Mouse (Mus musculus) bone marrow macrophage, adult 2 months (primary cell): ENCODE data around the gene Gm20708. TPM values are rescaled to one million over a fixed set of nuclear protein-coding genes. Genes with fewer than 3 reads are reported as not detected.
A peak's percentile ranks its signal among the peaks of the same experiment; 100 is the strongest.

Experiments
- H3K27ac ChIP-seq: 2 replicates; pipeline ENCODE4 v1.5.1; 2012; ENCODE audit warnings: low read depth, low read length; ENCODE audit not compliant: insufficient read depth
- H3K4me1 ChIP-seq: 2 replicates; pipeline ENCODE4 v1.6.1; 2012; ENCODE audit warnings: low read length; ENCODE audit not compliant: control insufficient read depth, insufficient read depth
- H3K4me3 ChIP-seq: 2 replicates; pipeline ENCODE4 v1.5.1; 2012; ENCODE audit warnings: mild to moderate bottlenecking, low read length, moderate library complexity; ENCODE audit not compliant: insufficient read depth
- CTCF ChIP-seq: IDR thresholded peaks from 2 replicates; pipeline ENCODE4 v1.5.1; 2012; ENCODE audit warnings: low read depth, mild to moderate bottlenecking, low read length, moderate library complexity
- POLR2A ChIP-seq: IDR thresholded peaks from 2 replicates; pipeline ENCODE4 v1.6.1; 2012; ENCODE audit warnings: mild to moderate bottlenecking, low read depth, low read length, borderline replicate concordance
- polyA plus RNA-seq: library from polyadenylated mRNA; stranded (reverse); fragments of >200 nt; gene quantifications from 2 replicates; pipeline ENCODE4 v1.2.4, GENCODE M21; 2012; ENCODE audit not compliant: missing spikeins, insufficient read depth, insufficient read length

The Gm20708 gene
- polyA plus RNA-seq, 1 experiment, result 4.0 TPM

DNA sequence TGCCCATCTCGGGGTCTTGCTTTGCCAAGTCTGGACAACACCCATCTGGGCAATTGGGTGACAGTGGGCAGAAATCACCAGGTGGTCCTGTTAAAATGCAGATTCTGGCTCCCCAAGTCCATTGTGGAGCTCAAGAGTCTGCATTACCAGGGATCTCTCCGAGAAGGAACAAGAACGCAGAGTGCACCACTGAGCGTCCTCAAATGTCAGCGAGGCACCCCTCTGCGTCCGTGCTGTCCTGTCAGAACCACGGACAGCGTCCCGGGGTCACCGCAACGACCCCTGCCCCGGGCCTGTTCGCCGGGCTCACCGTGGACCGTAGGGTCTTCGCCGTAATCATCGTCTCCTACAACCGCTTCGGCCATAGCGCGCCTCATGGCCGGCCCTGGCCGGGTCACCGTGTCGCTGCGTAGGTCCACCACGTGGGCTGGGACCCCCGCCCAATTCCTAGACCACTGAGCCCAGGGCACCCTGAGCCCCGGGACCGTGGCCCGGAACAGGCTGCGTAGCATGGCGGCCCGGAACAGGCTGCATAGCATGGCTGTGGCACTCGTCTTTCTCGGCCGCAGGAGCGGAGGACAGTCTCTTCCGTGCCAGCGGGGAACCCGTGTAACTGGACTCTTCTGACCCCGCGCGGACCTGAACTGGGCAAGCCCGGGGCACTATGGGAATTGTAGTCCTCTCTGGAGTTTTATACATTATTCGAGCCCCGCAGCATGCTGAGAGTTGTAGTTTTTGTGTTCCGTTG is 63.6 kb downstream of the Gm20708 start, which contains the start of gene Tha1:
Tha1 (minus strand) TSS at position 621 of the 748 bp plus-strand sequence.
- no peak for TF ChIP-seq POLR2A
- TF ChIP-seq CTCF, result no peak
- peaks cover 22% of the 10 kb centered on the region for H3K4me1 ChIP-seq
- H3K27ac ChIP-seq, result peak within 1 kb of the TSS; percentile 50
- peak within 1 kb of the TSS; percentile 92 for H3K4me3 ChIP-seq

DNA sequence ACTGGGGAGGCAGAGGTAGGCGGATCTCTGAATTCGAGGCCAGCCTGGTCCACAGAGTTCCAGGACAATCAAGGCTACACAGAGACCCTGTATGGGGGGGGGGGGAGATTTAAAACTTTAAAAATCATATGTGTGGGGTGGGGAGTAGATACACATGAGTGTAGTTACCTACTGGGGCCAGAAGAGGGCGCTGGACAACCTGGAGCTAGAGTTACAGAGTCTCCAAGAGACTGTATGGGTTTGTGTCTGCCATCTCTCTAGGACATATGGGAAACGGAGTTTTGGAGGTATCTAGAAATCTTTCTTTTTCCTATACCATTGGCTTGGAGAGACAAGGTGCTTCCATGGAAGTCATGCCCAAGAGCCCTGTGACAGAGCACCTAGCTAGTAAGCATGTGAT is 65.0 kb downstream of the Gm20708 start:
- peaks cover 35% of the 10 kb centered on the region for H3K4me1 ChIP-seq
- TF ChIP-seq POLR2A (no peak), CTCF (peak; percentile 25; the same call in 1 of the 2 replicates)
- H3K27ac ChIP-seq, result no peak overlapping the region
- H3K4me3 ChIP-seq, result no peak overlapping the region

DNA sequence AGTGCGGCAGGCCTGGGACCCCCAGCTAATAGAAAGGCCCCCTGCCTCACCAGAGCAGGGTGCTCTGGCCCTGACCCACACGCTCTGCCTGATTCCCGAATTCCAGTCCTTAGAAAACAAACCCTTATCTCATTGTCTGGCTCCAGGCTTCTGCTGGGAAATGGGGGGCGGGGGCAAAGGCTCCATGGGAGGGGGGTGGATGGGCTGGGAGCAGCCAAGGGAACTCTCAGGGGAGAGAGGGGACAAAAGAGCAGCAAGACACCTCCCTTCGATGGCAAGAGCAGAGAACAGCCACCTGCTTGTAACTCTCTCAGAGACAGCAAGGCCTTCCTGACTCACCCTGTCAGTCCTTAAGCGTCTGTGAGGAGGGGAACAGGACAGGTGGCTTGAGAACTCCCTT is 66.2 kb downstream of the Gm20708 start:
- H3K4me1 ChIP-seq, result peaks cover 47% of the 10 kb centered on the region
- no peak for TF ChIP-seq POLR2A
- TF ChIP-seq CTCF, result no peak
- H3K4me3 ChIP-seq, result no peak overlapping the region
- no peak overlapping the region for H3K27ac ChIP-seq

DNA sequence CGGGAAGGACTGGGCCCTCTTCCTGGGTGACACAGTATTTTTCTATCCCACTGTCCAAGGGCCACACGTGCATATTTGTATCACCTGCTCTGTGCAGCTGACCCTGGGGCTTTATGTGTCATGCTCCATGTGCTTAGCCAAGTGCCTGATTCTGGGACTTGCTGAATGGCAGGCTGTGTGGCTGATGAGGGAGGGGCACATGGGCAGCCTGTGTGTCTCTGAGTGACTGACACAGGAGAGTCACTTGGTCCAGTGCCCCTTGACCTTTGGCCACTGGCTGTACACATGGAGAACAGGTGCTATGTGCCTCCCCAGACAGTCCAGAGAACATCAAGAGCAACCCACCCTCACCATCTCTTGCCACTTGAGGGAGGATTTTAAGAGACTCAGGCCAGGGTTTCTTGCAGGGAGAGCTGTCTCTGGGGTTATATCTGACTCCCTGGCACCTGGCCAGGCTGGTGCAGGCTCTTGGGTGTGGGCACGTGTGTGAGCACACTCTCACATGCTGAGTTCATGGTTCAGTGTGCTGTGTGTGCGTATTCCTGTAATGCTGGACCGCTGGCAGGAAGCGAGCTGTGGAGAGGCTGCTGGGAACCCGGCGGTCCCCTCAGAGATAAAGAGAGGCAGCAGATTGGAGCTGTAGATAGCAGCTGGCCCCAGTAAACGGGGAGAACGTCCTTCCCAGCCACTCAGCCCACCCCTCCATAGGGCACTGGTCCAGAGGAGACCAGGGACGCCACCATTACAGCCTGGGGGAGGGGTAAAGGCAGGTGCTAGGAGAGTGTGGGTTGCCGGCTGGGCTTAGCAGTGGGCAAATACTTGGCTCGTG is 68.7 kb downstream of the Gm20708 start:
- peak overlapping the region; percentile 26; the same call in 1 of the 2 replicates for H3K4me3 ChIP-seq
- TF ChIP-seq CTCF (no peak), POLR2A (no peak)
- H3K4me1 ChIP-seq, result peaks cover 62% of the 10 kb centered on the region
- peak overlapping the region; percentile 99 for H3K27ac ChIP-seq

DNA sequence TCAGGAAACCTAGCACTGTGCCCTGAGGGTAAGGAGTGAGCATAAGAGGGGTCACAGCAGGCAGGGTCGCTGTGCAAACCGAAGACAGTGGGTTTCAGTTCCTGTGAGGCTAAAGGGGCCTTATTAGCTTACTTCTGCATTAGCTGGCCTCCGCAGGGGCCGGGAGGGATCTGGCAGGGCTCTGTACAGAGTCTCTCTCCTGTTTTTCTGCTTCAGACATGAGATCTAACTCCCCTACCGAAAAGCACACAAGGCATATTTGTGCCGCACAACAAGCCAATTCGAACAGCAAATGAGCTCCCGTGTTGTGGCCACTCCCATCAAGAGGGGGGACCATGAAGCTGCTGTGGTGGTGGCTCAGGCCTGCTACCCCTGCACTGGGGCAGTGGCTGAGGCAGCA is 69.4 kb downstream of the Gm20708 start:
- peak overlapping the region; percentile 99 for H3K27ac ChIP-seq
- TF ChIP-seq POLR2A (0 out of 2 replicates have a peak, but pooled peaks have one; percentile 1), CTCF (no peak)
- H3K4me3 ChIP-seq, result peak overlapping the region; percentile 6
- peaks cover 67% of the 10 kb centered on the region for H3K4me1 ChIP-seq

DNA sequence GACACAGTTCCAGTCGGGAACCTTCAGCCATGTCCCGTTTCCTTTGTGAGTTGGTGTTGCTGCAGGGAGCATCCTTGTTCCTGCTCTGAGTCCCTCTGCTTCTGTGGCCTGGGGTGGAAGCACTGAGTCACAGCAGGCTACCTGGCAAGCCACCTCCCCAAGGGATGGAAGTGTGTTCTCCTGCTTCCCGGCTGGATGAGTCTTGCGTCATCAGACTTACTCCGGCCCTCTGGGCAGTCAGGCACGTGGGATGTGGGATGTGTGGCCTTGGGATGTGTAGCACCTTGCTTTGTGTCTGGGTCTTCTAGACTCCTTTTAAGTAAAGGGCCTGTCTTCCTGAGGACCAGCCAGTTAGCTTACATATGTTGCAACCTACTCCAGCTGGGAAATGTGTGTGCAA is 70.2 kb downstream of the Gm20708 start:
- peak overlapping the region; percentile 99 for H3K27ac ChIP-seq
- H3K4me1 ChIP-seq, result peaks cover 67% of the 10 kb centered on the region
- H3K4me3 ChIP-seq, result no peak overlapping the region
- TF ChIP-seq POLR2A (no peak), CTCF (no peak)

DNA sequence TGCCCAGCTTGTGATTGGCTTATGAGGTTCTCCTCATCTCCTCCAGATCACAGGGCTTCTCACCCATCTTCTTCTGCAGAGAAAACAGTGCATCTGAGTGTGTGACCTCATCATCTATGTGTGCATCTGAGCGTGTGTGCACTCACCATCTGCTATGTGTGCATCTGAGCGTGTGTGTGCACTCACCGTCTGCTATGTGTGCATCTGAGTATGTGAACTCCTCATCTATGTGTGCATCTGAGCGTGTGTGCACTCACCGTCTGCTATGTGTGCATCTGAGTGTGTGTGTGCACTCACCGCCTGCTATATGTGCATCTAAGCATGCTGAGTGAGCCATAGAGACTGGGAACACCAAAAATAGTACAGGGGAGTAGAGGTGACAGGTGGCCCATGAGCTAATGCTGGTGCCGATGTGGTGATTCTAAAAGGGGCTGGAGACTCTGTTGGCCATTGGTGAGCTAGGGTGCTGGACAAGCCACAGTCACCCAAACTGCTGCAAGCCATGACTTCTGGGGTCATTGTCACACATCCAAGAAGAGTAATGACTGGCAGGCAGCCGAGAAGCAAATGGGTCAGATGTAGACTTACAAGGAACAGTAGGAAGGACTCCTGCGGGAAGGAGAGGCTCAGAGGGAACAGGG is 71.0 kb downstream of the Gm20708 start:
- no peak overlapping the region for H3K4me3 ChIP-seq
- H3K4me1 ChIP-seq, result peaks cover 67% of the 10 kb centered on the region
- TF ChIP-seq POLR2A, result no peak
- 0 out of 2 replicates have a peak, but pooled peaks have one; percentile 17 for TF ChIP-seq CTCF
- H3K27ac ChIP-seq, result peak overlapping the region; percentile 99

DNA sequence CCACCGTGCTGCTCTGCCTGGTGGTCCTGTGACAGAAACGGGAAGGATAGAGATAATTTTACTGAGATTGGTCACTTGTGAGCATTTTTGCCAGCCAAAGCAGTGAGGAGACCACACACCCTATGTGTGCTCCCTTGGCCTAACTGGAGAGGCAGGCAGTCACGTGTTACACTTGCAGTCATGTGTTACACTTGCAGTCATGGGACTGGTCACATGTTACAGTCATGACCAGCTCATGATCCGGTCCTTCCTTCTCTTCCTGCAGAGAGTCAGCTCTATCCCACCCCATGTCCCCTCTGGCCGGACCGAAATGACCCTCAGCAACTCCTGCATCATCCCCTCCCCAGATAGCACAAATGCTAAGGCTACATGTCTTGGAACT is 71.5 kb downstream of the Gm20708 start:
- Histone ChIP-seq H3K4me3 (peak overlapping the region; percentile 14; the same call in 1 of the 2 replicates), H3K27ac (peak overlapping the region; percentile 99), H3K4me1 (peaks cover 67% of the 10 kb centered on the region)
- TF ChIP-seq CTCF, result no peak
- no peak for TF ChIP-seq POLR2A

DNA sequence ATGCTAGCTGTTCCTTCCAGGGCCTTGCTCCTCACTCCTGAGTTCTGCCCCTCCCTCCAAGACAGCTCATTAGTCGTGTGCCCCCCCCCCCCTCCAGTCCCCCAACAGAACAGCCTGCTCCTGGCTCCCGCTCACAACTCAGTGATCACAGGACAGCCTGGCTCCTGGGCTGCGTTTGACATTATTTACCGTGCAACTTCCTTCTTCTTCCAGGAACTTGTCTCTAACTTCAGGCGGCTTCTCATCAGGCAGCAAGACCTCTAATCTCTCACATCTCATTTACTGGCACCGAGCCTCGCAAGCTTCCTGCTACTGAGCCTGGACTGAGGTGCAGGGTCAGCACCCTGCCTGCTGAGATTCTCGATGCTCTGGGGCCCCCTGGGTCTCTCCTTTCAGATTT is 72.3 kb downstream of the Gm20708 start:
- peaks cover 65% of the 10 kb centered on the region for H3K4me1 ChIP-seq
- H3K27ac ChIP-seq, result peak overlapping the region; percentile 99
- TF ChIP-seq CTCF, result no peak

More for the DNA sequence above, 72.3 kb downstream of the Gm20708 start:
- peak overlapping the region; percentile 14 for H3K4me3 ChIP-seq
